Mouse (Mus musculus) CH12.LX (cell line): ENCODE data around the gene Klhl12. TPM values are rescaled to one million over a fixed set of nuclear protein-coding genes. Genes with fewer than 3 reads are reported as not detected.

Source experiments
- DNase-seq: peaks from one replicate; pipeline ENCODE4 v3.0.0-alpha.2; 2013; ENCODE audit errors: extremely low read depth
- H3K27ac ChIP-seq: 2 replicates; pipeline ENCODE4 v1.5.1; 2012; ENCODE audit warnings: low read depth, mild to moderate bottlenecking, control low read depth, moderate library complexity; ENCODE audit not compliant: insufficient read depth
- H3K27me3 ChIP-seq: replicated peaks from 2 replicates; pipeline ENCODE3; 2012; ENCODE audit warnings: inconsistent platforms
- H3K36me3 ChIP-seq, 2 experiments: replicated peaks in 1 of 2; 2 replicates each; pipeline versions ENCODE3 to v1.6.1; 2012; ENCODE audit warnings: inconsistent platforms in 1 of 2, low read length in 1 of 2, mild to moderate bottlenecking in 1 of 2, mixed read lengths in 1 of 2, moderate library complexity in 1 of 2; ENCODE audit not compliant: control insufficient read depth in 1 of 2, insufficient read depth in 1 of 2
- H3K4me1 ChIP-seq, 2 experiments: 2 replicates each; pipeline ENCODE4 v1.6.1; 2012; ENCODE audit warnings: inconsistent platforms in 1 of 2, moderate library complexity in 1 of 2; ENCODE audit not compliant: insufficient read depth in 2 of 2, control insufficient read depth in 1 of 2
- H3K4me2 ChIP-seq: 2 replicates; pipeline ENCODE4 v1.6.1; 2012; ENCODE audit warnings: low read depth, mild to moderate bottlenecking, control low read depth; ENCODE audit not compliant: poor library complexity, insufficient read depth, severe bottlenecking
- H3K4me3 ChIP-seq, 3 experiments: fragments of 150-350 bp in 1 of 3; sonication (generic) in 1 of 3; replicated peaks in 1 of 3; 2 replicates each; pipeline versions ENCODE3 to v1.5.1; 2011 to 2012; ENCODE audit warnings: low read depth in 2 of 3, low read length in 2 of 3, mild to moderate bottlenecking in 2 of 3, moderate library complexity in 2 of 3, control low read depth in 1 of 3, improper control_type of control experiment in 1 of 3, inconsistent platforms in 1 of 3, mixed read lengths in 1 of 3; ENCODE audit not compliant: poor library complexity in 1 of 3
- H3K79me2 ChIP-seq: replicated peaks from 2 replicates; pipeline ENCODE4 v1.6.1; 2012; ENCODE audit warnings: mild to moderate bottlenecking, moderate library complexity; ENCODE audit not compliant: control insufficient read depth, poor library complexity, insufficient read depth, severe bottlenecking; ENCODE audit errors: extremely low read depth
- H3K9ac ChIP-seq: 2 replicates; pipeline ENCODE4 v1.6.1; 2012; ENCODE audit warnings: low read depth, mild to moderate bottlenecking, control low read depth, moderate library complexity; ENCODE audit not compliant: insufficient read depth
- H3K9me3 ChIP-seq: replicated peaks from 2 replicates; pipeline ENCODE3; 2012; ENCODE audit warnings: low read length, inconsistent platforms, mixed read lengths
- CHD1 ChIP-seq: IDR thresholded peaks from 2 replicates; pipeline ENCODE4 v1.6.1; 2012; ENCODE audit warnings: low read depth, low read length, improper control_type of control experiment, inconsistent platforms
- IRF4 ChIP-seq: IDR thresholded peaks from 2 replicates; pipeline ENCODE4 v1.6.1; 2014; ENCODE audit warnings: low read depth, mild to moderate bottlenecking, inconsistent platforms, low read length, improper control_type of control experiment
- JUND ChIP-seq: conservative IDR thresholded peaks from 2 replicates; pipeline ENCODE4 v1.6.1; 2011; ENCODE audit warnings: low read depth, low read length, improper control_type of control experiment
- MAX ChIP-seq: IDR thresholded peaks from 2 replicates; pipeline ENCODE4 v1.6.1; 2011; ENCODE audit warnings: low read length, improper control_type of control experiment
- MEF2A ChIP-seq: IDR thresholded peaks from 2 replicates; pipeline ENCODE4 v1.6.1; 2014; ENCODE audit warnings: low read depth, mild to moderate bottlenecking, inconsistent platforms, low read length, improper control_type of control experiment, borderline replicate concordance
- NELFE ChIP-seq: IDR thresholded peaks from 2 replicates; pipeline ENCODE4 v1.6.1; 2011; ENCODE audit warnings: low read depth, low read length, improper control_type of control experiment
- RCOR1 ChIP-seq: conservative IDR thresholded peaks from 2 replicates; pipeline ENCODE4 v1.6.1; 2012; ENCODE audit warnings: low read depth, mild to moderate bottlenecking, inconsistent platforms, low read length, improper control_type of control experiment
- dilution Hi-C: fragments of 300-500 bp; cut with MboI; formaldehyde crosslinking; loops from 2 replicates; pipeline ENCODE4 v1.14.3; 2020; ENCODE audit warnings: low sequenced_read_pairs; ENCODE audit not compliant: extremely low pct_unique_long_range_greater_than_20kb, extremely low pct_ligation_motif_present
- in situ Hi-C: fragments of 300-500 bp; cut with MboI; formaldehyde crosslinking; loops from 3 replicates; pipeline ENCODE4 v1.14.3; 2019; ENCODE audit warnings: low sequenced_read_pairs, low pct_ligation_motif_present, low pct_unique_long_range_greater_than_20kb, mixed read lengths
- polyA plus RNA-seq: library from polyadenylated mRNA; unstranded; fragments of >175 nt; gene quantifications from 2 replicates; pipeline ENCODE4 v1.2.1, GENCODE M21; 2012; ENCODE audit warnings: low read depth; ENCODE audit not compliant: insufficient read length
- total RNA-seq, 2 experiments: library from RNA; depleted of rRNA; stranded (reverse); fragments of 300-350 nt in 1 of 2; fragments of >200 nt in 1 of 2; gene quantifications; 2 replicates each; pipeline ENCODE4 v1.2.3; 2012 to 2014

Klhl12 gene
- total and polyA plus RNA-seq, 3 experiments: 17.6 to 20.8 (median 19.1) TPM

DNA sequence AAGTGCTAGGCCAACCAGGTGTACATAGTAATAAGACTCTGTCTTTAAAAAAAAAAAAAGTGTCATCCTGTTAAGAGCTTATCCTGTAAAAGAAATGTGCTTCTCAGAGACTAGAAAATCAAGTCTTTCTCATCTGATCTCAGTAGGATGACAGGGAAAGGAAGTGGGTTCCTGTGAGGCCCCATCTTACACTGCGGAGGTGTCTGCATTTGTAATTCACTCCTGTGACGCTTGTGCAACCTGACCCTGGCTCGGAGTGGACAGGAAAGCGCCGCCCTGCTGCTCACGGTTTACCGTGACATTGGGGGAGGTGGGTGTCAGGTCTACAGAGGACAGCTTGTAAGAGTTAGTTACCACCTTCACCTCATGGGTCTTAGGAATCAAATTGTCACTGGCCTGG lies 54.7 kb downstream of the Klhl12 start:
- H3K79me2 ChIP-seq: no peaks in the 10 kb centered on the region
- DNase-seq: no peak
- dilution Hi-C loops: no loop called here
- H3K9ac ChIP-seq: no peak overlapping the region
- no peaks in the 10 kb centered on the region for H3K27me3 ChIP-seq
- H3K36me3 ChIP-seq: peaks cover 21 to 44% of the 10 kb centered on the region in 2 experiments
- no peak overlapping the region for H3K4me3 ChIP-seq
- H3K27ac ChIP-seq: no peak overlapping the region
- no peak overlapping the region for H3K4me2 ChIP-seq
- H3K9me3 ChIP-seq: no peaks in the 10 kb centered on the region
- peaks cover 0 to 2% of the 10 kb centered on the region in 2 experiments; a peak in 1 of 4 replicates for H3K4me1 ChIP-seq
- TF ChIP-seq MEF2A (no peak), NELFE (no peak)
- TF ChIP-seq, all 38 proteins: peak for 0
- in situ Hi-C loops: no loop called here

DNA sequence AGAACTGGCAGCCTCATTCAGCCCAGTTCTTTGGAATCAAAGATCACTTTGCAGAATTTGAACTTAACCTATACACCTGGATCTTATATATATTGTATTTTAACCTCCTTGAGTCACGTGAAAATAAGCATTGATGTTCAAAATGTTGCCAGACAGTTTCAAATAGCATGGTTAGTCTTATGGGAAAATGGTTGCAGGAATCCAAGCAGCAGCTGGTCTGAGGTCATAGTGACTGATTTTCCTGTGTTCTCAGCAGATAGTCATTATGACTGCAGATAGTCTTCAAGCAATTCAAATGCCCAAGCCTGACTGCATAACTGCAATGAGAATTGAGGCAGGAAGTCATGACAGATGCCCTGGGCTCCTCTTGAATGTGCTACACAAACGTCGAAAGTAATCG lies 56.9 kb downstream of the Klhl12 start:
- H3K79me2 ChIP-seq: no peaks in the 10 kb centered on the region
- peaks cover 0 to 2% of the 10 kb centered on the region in 2 experiments; a peak in 1 of 4 replicates for H3K4me1 ChIP-seq
- no peak overlapping the region for H3K4me2 ChIP-seq
- no peaks in the 10 kb centered on the region for H3K27me3 ChIP-seq
- no peak overlapping the region for H3K4me3 ChIP-seq
- DNase-seq: no peak
- H3K9ac ChIP-seq: no peak overlapping the region
- H3K27ac ChIP-seq: no peak overlapping the region
- peaks cover 8 to 23% of the 10 kb centered on the region in 2 experiments for H3K36me3 ChIP-seq
- TF ChIP-seq JUND (no peak), MAX (no peak), CHD1 (no peak), IRF4 (no peak), RCOR1 (no peak)
- H3K9me3 ChIP-seq: no peaks in the 10 kb centered on the region
- dilution Hi-C loops (no loop called here), in situ Hi-C loops (no loop called here)

DNA sequence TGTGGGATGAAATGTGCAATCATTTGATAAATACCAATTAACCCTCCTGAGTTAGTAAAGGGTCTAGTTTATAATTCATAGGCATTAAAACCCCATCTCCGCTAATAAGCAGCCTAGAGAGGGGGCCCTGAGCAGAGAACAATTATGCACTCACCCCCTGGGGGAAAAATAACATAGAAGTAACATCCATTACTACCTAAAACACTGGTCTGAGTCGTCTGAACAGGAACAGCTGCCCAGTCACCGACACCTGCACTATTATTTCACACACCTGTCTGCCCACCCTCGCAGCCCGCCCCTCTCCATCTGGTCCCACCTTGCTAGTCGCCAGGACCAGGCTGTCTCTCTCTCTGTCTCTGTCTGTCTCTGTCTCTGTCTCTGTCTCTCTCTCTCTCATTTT lies 57.3 kb downstream of the Klhl12 start:
- Histone ChIP-seq H3K9ac (no peak overlapping the region), H3K4me1 (peaks cover 0 to 2% of the 10 kb centered on the region in 2 experiments; a peak in 1 of 4 replicates), H3K4me2 (no peak overlapping the region), H3K27me3 (no peaks in the 10 kb centered on the region), H3K36me3 (peaks cover 4 to 19% of the 10 kb centered on the region in 2 experiments), H3K9me3 (no peaks in the 10 kb centered on the region), H3K79me2 (no peaks in the 10 kb centered on the region), H3K27ac (no peak overlapping the region), H3K4me3 (no peak overlapping the region)
- TF ChIP-seq MEF2A: no peak
- in situ Hi-C loops (no loop called here), dilution Hi-C loops (no loop called here)
- DNase-seq: no peak
